Mouse (Mus musculus) heart, postnatal 4 days (tissue): Measurements from ENCODE around the gene 4933407L21Rik. TPM values are rescaled to one million over a fixed set of nuclear protein-coding genes. Genes with fewer than 3 reads are reported as not detected.

Experiments used
- DNase-seq: peaks from one replicate; pipeline ENCODE4 v3.0.0; 2021
- total RNA-seq, 2 experiments: library from RNA; stranded (reverse); gene quantifications; 2 replicates each; pipeline ENCODE4 v1.2.3; 2021

The 4933407L21Rik gene
- total RNA-seq, 2 experiments from 2014 or later = not detected

- DNase-seq = no peak
These were observed 11.3 kb upstream of the 4933407L21Rik start for GRCm38 (mm10) chr1:85916830-85917450.

DNA sequence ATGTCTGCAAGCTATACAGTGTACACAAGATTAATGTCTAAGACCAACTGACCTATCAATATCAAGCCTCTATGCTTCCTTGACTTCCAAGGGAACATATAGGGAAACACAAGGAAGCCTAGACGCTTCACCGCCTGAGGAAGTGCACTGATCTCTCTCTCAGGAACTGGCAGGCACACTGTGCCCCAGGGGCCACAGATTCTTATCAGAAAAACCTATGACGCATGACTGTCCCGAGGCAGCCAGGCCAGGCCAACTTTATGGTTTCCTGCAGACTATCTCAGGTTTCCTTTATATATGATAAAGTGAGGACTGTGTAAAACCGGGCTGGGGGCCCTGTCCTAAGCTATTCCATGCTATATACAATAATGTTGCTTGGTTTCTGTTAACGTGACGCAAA is 8.7 kb upstream of the 4933407L21Rik start:
- DNase-seq = no peak

DNA sequence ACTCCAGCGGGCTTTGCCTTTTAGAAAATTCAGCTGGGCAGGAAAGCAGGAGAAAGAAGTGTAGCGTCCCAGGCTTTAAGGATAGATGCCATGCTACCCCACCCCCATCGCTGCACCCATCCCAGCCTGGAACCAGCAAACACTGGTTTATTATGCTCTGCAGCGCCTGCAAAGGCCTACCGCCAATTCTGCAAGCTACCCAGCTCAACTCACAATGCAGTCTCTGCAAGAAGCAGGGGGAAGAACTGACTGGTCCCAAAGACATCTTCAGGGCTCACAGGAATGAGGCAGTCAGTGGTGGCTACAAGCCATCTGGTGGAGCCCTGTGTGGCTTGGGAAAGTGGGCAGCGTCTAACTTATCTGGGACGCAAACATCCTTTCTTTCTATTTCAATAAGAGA is 6.6 kb upstream of the 4933407L21Rik start:
- no peak for DNase-seq

- no peak for DNase-seq
These were observed 6.0 kb upstream of the 4933407L21Rik start for GRCm38 (mm10) chr1:85922127-85922864.

DNA sequence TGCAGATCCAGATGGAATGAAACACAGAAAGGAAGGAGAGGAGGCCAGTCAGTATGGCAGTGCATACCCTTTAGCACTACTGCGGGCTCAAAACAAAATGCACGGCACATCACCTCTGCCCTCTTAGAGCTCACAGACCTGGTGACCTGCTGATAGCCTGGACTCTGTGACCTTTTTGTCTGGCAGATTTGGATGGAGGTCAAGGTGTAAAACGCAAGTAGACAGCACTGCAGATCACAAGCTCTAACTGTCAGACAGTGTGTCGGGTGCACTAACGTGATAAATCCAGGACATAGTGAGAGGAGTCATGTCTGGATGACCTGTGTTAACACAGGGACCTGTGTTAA is 5.4 kb upstream of the 4933407L21Rik start:
- no peak for DNase-seq

DNA sequence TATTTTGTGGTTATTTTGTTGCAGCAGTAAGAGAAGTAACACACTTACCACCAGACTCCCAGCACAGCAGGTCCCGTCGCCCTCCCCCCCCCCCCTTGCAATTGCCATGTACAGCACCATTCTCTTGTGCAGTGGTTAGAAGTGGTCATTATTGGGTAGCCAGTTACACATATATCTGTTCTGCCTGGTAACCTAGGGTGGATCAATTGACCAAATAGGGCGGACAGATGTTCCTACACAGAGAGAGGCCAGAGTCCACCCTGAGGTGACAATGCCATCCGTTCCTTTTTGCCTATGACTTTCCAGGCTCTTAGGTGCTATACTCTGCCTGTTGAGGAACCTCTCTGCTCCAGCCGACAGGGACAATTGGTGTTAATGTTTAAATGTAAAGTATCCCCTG is 3.1 kb upstream of the 4933407L21Rik start:
- DNase-seq = no peak

DNA sequence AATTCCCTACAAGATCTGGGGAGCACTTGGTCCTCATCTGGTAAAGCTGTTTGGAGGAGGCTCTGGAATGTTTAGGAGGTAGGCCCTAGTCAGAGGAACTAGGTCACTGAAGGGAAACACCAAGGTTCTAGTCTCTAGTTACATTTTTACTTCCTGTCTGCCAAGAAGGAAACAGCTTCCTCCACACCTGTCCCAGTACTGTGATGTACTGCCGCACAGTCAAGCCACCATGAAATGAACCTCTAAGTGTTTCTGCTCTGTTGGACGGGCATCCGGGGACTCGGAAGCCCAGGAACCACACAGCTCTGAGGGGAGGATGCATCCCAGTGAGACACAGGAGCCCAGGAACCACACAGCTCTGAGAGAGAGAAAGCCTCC is 394 bp downstream of the 4933407L21Rik start:
- no peak for DNase-seq

DNA sequence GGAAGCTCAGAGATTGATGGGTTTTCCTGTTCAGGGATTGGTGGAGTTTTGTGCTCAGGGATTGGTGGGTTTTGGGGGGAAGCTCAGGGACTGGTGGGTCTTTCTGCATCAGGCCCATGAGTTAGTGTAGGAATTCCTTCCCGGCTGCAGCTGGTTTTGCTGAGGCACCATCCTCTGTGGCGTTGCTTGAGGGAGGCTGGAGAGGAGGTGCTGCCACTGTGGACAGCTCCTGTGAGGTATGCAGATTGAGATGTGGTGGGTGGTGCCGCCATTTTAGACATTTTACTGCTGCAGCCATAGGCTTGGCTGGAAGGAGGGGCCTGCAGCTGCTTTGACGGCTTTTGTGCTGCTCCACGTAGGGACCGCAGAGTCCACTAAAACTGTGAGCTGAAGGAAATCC is 1.1 kb downstream of the 4933407L21Rik start:
- DNase-seq = no peak

- no peak for DNase-seq
These were observed 2.9 kb downstream of the 4933407L21Rik start for GRCm38 (mm10) chr1:85931170-85931569.

DNA sequence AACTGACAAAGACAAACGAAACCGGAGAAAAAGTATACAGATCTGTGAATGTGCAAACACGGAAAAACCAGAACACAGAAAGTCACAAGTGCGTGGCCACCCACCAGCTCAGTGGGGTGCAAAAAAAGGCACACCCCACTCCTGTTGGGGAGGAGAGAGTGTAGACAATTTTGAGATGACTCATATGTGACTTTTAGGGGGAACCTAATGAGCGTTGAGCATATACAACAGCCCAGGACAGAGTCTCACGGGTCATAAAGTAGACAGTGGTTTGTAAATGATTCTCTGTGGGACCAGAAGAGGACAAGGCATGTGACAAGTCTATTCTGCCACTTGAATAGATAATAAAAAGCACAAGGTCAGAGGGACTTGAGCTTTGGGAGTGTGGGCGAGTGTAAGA is 4.9 kb downstream of the 4933407L21Rik start:
- no peak for DNase-seq

GRCm38 (mm10) chr1:85933631-85934465 is 5.6 kb downstream of the 4933407L21Rik start:
- no peak for DNase-seq

GRCm38 (mm10) chr1:85934560-85934959 is 6.3 kb downstream of the 4933407L21Rik start:
- DNase-seq = no peak

- DNase-seq = peak; percentile 71
These were observed 7.0 kb downstream of the 4933407L21Rik start for GRCm38 (mm10) chr1:85935148-85935852.

GRCm38 (mm10) chr1:85936265-85936664 is 8.0 kb downstream of the 4933407L21Rik start:
- DNase-seq = no peak

DNA sequence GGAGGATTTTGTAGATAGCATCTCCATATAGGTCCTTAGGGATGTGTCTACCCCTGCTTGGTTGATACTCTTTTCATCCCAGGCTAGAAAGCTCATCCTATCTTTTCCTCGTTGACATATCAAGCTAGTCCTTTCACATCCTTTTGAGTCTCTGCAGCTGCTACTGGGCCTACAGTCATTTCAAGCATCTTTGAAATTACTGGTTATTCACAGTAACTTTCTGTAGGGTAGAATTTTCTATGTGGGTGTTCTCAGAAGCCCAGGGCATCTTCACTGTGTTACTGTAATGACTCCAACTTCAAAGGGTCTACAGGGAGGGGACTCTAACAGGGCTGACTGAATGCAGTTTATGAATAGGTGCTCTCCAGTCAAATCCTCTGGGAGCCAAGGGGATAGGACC is 9.0 kb downstream of the 4933407L21Rik start:
- no peak for DNase-seq

DNA sequence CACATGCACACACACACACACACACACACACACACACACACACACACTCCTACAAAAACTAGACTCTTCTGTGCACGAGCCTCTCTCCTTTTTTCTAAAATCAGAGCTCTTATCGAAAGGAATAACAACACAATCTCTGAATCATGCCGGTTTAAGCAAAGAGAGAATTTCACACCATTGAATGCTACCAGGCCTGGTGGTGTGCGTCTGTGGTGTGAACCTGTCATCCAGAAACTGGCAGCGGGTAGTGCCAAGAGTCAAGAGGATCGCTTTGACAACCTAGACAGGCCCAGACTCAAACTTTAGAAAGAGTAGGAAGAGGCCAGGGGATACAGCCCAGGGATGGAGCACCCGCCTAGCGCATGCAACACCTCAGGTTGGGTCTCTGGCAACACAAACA is 14.0 kb downstream of the 4933407L21Rik start:
- DNase-seq = no peak

DNA sequence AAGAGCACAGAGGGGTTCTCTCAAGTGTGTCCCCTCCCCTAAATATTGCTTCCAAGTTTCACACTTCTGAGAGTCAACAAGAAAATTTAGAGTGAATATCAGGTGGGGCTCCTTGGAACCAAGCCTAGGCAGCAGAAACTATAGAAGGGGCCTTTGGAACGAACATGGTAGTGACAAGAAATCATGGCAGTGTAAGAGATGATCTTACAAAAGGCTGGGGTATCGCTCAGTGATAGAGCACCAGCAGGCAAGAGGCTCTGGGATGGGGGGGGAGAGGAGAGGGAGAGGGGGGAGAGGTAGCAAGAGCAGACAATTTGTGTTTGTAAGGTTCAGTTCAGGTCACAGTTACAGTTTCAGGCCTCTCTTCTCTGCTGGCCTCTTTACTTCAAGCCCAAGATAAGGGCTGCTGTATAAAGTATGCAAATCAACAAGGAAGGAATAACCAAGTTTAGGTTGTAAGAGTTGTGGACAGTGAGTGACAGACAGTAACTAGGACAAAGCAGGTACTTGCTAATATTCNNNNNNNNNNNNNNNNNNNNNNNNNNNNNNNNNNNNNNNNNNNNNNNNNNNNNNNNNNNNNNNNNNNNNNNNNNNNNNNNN is 20.9 kb downstream of the 4933407L21Rik start:
- DNase-seq = no peak

- DNase-seq = no peak
These were observed 26.9 kb downstream of the 4933407L21Rik start for GRCm38 (mm10) chr1:85955150-85955549.

GRCm38 (mm10) chr1:85957290-85957689 is 29.0 kb downstream of the 4933407L21Rik start:
- no peak for DNase-seq

DNA sequence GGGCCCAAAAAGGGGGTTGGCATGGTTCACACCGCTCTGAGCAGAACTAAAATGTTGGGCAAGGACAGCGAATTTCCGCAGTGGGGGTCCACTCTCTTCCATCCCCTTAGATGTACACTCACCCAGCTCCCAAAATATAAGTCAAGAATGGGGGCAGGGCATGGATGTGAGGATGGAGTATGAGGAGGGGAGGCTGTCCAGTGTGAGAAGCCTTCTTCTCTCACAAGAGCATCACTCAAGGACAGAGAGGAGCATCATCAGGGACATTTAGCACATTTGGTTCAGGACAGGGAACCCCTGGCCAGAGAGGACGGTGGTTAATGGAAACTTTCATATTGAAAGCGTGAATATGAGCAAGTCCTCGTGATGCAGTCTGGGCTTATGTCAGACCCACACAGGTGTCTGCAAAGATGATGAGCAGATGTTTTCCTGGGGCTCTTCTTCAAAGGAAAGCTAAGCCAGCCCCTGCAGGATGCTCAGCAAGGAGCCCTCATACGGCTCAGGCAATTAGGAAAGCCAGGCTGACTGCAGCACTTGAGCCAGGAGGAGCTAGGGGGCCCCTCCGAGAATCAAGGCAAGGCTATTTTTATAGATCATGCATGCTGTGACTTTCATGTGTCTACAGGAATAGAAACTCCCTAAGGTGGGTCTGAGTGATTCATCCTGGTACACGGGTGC is 29.8 kb downstream of the 4933407L21Rik start:
- no peak for DNase-seq

- no peak for DNase-seq
These were observed 31.0 kb downstream of the 4933407L21Rik start for GRCm38 (mm10) chr1:85959129-85959888.
